Mouse (Mus musculus) C2C12 (cell line): ENCODE data around the gene Hormad2.

Experiments
- CEBPB ChIP-seq: IDR thresholded peaks from one replicate; pipeline ENCODE4 v1.6.1; 2011; ENCODE audit warnings: low read depth, mild to moderate bottlenecking, control low read depth, moderate library complexity
- CTCF ChIP-seq: IDR thresholded peaks from one replicate; pipeline ENCODE4 v1.5.1; 2011; ENCODE audit not compliant: control insufficient read depth, insufficient read depth, insufficient read length
- FOSL1 ChIP-seq: IDR thresholded peaks from one replicate; pipeline ENCODE4 v1.8.0; 2011; ENCODE audit warnings: mild to moderate bottlenecking, low read length; ENCODE audit not compliant: poor library complexity, insufficient read depth, severe bottlenecking
- MAX ChIP-seq: IDR thresholded peaks from one replicate; pipeline ENCODE4 v1.6.1; 2011; ENCODE audit warnings: mild to moderate bottlenecking, control low read depth
- MYOG ChIP-seq: IDR thresholded peaks from one replicate; pipeline ENCODE4 v1.6.1; 2011; ENCODE audit not compliant: control insufficient read depth, insufficient read length; ENCODE audit errors: extremely low read depth
- USF1 ChIP-seq: IDR thresholded peaks from one replicate; pipeline ENCODE4 v1.6.1; 2011; ENCODE audit warnings: low read depth, mild to moderate bottlenecking, control low read depth, moderate library complexity

GRCm38 (mm10) chr11:4355430-4355829 lies 85.5 kb downstream of the Hormad2 start:
- no peak for TF ChIP-seq MAX
- no peak for TF ChIP-seq CTCF
- TF ChIP-seq FOSL1, result no peak
- TF ChIP-seq USF1, result no peak
- no peak for TF ChIP-seq CEBPB
- no peak for TF ChIP-seq MYOG
